28 mouse cellular contexts compared by ENCODE assay signal in genomic region chr1:119397839-119398238, GRCm38 (mm10). TPM values are rescaled to one million over a fixed set of nuclear protein-coding genes. Genes with fewer than 3 reads are reported as not detected.
DNase-seq lines count a peak whose midpoint lies in the region; ATAC-seq and TF ChIP-seq lines count a peak whose summit lies in the region.
"Had no signal": no experiment of that assay in that cellular context is flagged by ENCODE, and none has a peak within 500 bp of the region (broad histone marks: within the 10 kb centered on the region; RNA-seq: fewer than 3 reads in every experiment).

No protein-coding gene starts in this region.

- no peaks in the 10 kb centered on the region for H3K9me3 ChIP-seq in heart, embryonic 10.5 days
- H3K9me3 ChIP-seq in E14TG2a.4 (ENCODE audit: low read length): no peaks in the 10 kb centered on the region
- no peaks in the 10 kb centered on the region for H3K9me3 ChIP-seq in forebrain, embryonic 13.5 days (replicated peaks)
- H3K9me3 ChIP-seq: embryonic facial prominence, embryonic 10.5 days; embryonic facial prominence, embryonic 12.5 days; forebrain, embryonic 10.5 days; forebrain, embryonic 12.5 days; forebrain, embryonic 15.5 days had no signal

- WGBS in heart, embryonic 10.5 days: 45% methylated on average over 7 of the region's 7 CpGs
- 89% methylated on average over 7 of the region's 7 CpGs for WGBS in forebrain, embryonic 13.5 days

- TF ChIP-seq CTCF in E14TG2a.4 (conservative IDR thresholded peaks at IDR 0.05; ENCODE audit: low read length): no peak

- peaks cover 37% of the 10 kb centered on the region for H3K4me1 ChIP-seq in heart, embryonic 10.5 days
- peaks cover 92% of the 10 kb centered on the region for H3K4me1 ChIP-seq in E14TG2a.4 (replicated peaks; ENCODE audit: low read depth, low read length)
- H3K4me1 ChIP-seq in forebrain, embryonic 13.5 days: 0 out of 2 replicates have a peak, but pooled peaks cover 4% of the 10 kb centered on the region
- H3K4me1 ChIP-seq: embryonic facial prominence, embryonic 12.5 days; forebrain, embryonic 12.5 days; forebrain, embryonic 15.5 days had no signal

- no peak for DNase-seq in heart, embryonic 10.5 days (ENCODE audit: low spot score)
- no peak for DNase-seq in heart, postnatal 25 days (ENCODE audit: low spot score)
- peak; percentile 55 for DNase-seq in ovary, adult 18-20 months (ENCODE audit: low spot score)
- no peak for DNase-seq in ovary, postnatal 14 days (ENCODE audit: low spot score)
- DNase-seq in ES-CJ7 (ENCODE audit: low read depth, low spot score): peak; percentile 54
- DNase-seq in left cerebral cortex, adult 8-10 months (ENCODE audit: low spot score in 2 of 2): no peak
- DNase-seq: adrenal gland, adult 8-10 months; adrenal gland, postnatal 14 days; adrenal gland, postnatal 36 days; B cell, adult 2 months; cerebellum, adult 11-12 months; cerebellum, adult 2 months; cerebellum, adult 9-10 months; cerebellum, postnatal 10 days; cerebellum, postnatal 25 days; forebrain, postnatal 0 days had no signal

- H3K4me2 ChIP-seq in forebrain, embryonic 13.5 days: no peak overlapping the region
- H3K4me2 ChIP-seq: embryonic facial prominence, embryonic 12.5 days; forebrain, embryonic 12.5 days; forebrain, embryonic 15.5 days had no signal

- intact Hi-C loops in heart, postnatal 25 days (cut with DNase I): no loop called here

- H3K9ac ChIP-seq in forebrain, embryonic 13.5 days: no peak overlapping the region
- H3K9ac ChIP-seq: embryonic facial prominence, embryonic 12.5 days; forebrain, embryonic 12.5 days; forebrain, embryonic 15.5 days; forebrain, postnatal 0 days had no signal

- no peaks in the 10 kb centered on the region for H3K27me3 ChIP-seq in heart, embryonic 10.5 days (ENCODE audit: insufficient read depth, poor library complexity, severe bottlenecking)
- H3K27me3 ChIP-seq in E14TG2a.4 (ENCODE audit: insufficient read depth, low read length): no peaks in the 10 kb centered on the region
- no peaks in the 10 kb centered on the region for H3K27me3 ChIP-seq in forebrain, embryonic 13.5 days
- H3K27me3 ChIP-seq: forebrain, embryonic 12.5 days; forebrain, embryonic 15.5 days; Patski had no signal

- H3K36me3 ChIP-seq in heart, embryonic 10.5 days: no peaks in the 10 kb centered on the region
- no peaks in the 10 kb centered on the region for H3K36me3 ChIP-seq in E14TG2a.4 (ENCODE audit: insufficient read depth, low read length)
- H3K36me3 ChIP-seq in forebrain, embryonic 13.5 days (ENCODE audit: poor library complexity, severe bottlenecking): no peaks in the 10 kb centered on the region
- H3K36me3 ChIP-seq: embryonic facial prominence, embryonic 10.5 days; embryonic facial prominence, embryonic 12.5 days; forebrain, embryonic 10.5 days; forebrain, embryonic 12.5 days; forebrain, embryonic 15.5 days; G1E had no signal

- H3K4me3 ChIP-seq in heart, embryonic 10.5 days: no peak overlapping the region
- H3K4me3 ChIP-seq in E14TG2a.4 (replicated peaks; ENCODE audit: low read length): peak overlapping the region; percentile 41
- H3K4me3 ChIP-seq in forebrain, embryonic 13.5 days: no peak overlapping the region
- H3K4me3 ChIP-seq: embryonic facial prominence, embryonic 10.5 days; embryonic facial prominence, embryonic 12.5 days; forebrain, embryonic 10.5 days; forebrain, embryonic 12.5 days; forebrain, embryonic 15.5 days had no signal

- ATAC-seq in forebrain, embryonic 13.5 days: no peak
- ATAC-seq: activated CD4-positive, CD25-positive, alpha-beta regulatory T cell, adult 4 months; CD4-positive, CD25-positive, alpha-beta regulatory T cell, adult 4 months; forebrain, embryonic 15.5 days; forebrain, postnatal 0 days; Patski had no signal

- H3K27ac ChIP-seq in heart, embryonic 10.5 days: peak overlapping the region; percentile 52; the same call in 1 of the 2 replicates
- H3K27ac ChIP-seq in forebrain, embryonic 13.5 days: no peak overlapping the region
- H3K27ac ChIP-seq: embryonic facial prominence, embryonic 10.5 days; embryonic facial prominence, embryonic 12.5 days; forebrain, embryonic 10.5 days; forebrain, embryonic 12.5 days; forebrain, embryonic 15.5 days had no signal

RNA-seq across cellular contexts. Expression of gene Inhbb, which starts 24.2 kb away (rescaled TPM):
- polyA plus RNA-seq in heart, embryonic 10.5 days (2016; fragmentation: Nextera tagmentation; extraction: Ambion mirVana): 0.08 and 0.12 TPM in 2 replicates
- total RNA-seq in heart, postnatal 25 days (2021): 1 to 10 TPM in 1 of 2 experiments, under 1 TPM in 1; 0.99 to 1.9 TPM
- total RNA-seq in left cerebral cortex, adult 8-10 months (2022): 1 to 10 TPM; 3.6 to 4.2 (median 3.8) TPM
- polyA plus RNA-seq in forebrain, embryonic 13.5 days (2015; fragmentation: Nextera tagmentation; extraction: Ambion mirVana): 4.1 and 4.6 TPM in 2 replicates
- total RNA-seq: CH12.LX had no signal
- polyA plus RNA-seq: activated CD4-positive, CD25-positive, alpha-beta regulatory T cell, adult 4 months; CD4-positive, CD25-positive, alpha-beta regulatory T cell, adult 4 months; G1E had no signal

Comparison
In these comparisons a context has a peak if more than half of its experiments do, and no peak if none do; other contexts are left out.
1. DNase-seq: peak in ovary, adult 18-20 months (single experiment) and ES-CJ7 (single experiment); none in heart, embryonic 10.5 days (single experiment), heart, postnatal 25 days (single experiment), ovary, postnatal 14 days (single experiment) and left cerebral cortex, adult 8-10 months (0 of 2).